Mouse (Mus musculus): ENCODE results near the gene Moxd2. TPM values are rescaled to one million over a fixed set of nuclear protein-coding genes. Genes with fewer than 3 reads are reported as not detected.

Gene Moxd2
- not detected for total RNA-seq (2023)

DNA sequence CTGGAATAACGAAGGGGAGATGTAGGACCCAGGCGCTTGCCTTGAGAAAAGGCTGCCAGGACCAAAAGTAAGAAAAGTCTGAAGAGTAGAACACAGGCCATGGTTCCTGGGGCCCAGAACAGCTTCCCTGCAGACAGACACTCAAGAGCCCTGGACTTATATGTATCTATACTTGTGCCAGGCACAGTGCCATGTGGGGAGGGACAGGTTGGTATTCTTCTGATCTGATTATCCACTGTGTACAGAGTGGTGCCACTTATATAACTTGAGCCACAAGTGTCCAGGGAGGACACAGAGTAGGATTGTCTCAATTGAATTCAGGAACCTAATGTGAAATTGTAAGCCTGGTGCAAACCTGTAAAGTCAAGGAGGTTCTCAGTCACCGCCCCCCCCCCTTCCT is at the start of gene Moxd2:
Moxd2 (minus strand) TSS at position 101 of the 400 bp plus-strand sequence.

DNA sequence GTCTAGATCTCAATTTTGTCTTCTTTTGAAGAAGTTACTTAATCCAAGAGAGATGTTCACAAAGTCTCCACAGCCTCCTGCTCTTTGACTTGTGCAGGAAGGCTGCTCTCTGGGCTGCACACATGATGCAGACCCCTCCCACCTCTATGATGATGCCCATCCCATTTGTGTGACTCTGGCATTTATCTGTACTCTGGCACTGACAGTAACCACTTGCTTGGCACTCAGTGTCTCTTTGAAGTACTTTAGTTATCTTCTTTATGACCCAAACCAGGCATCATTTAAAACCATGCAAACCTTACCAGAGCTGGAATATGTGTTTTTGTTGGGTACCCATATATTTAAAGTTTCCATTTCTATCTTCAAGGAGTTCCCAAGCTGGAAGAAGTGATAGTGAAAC is 13.0 kb upstream of the Moxd2 start, which contains the start of gene Prss58:
Prss58 (minus strand) TSS at position 101 of the 400 bp plus-strand sequence.

Other genes with a start within 250 kb of the Moxd2 start
- gene Prss58, start 12.9 kb upstream of the Moxd2 start, total RNA-seq (2023) = not detected
- not detected for gene 1700074P13Rik, start 53.1 kb upstream of the Moxd2 start, total RNA-seq (2023)
- gene Gm4744, start 64.4 kb upstream of the Moxd2 start, total RNA-seq (2023) = not detected
- not detected for gene 1810009J06Rik, start 77.3 kb upstream of the Moxd2 start, total RNA-seq (2023)
- gene Gm2663, start 112.0 kb upstream of the Moxd2 start, total RNA-seq (2023) = not detected
- gene 2210010C04Rik, start 148.0 kb upstream of the Moxd2 start, total RNA-seq (2023) = 5.6 TPM

All from CD8-positive naive resting alpha-beta T cell, adult 57 days (primary cell).